Mouse (Mus musculus) testis, adult 10 weeks (tissue): Measurements from ENCODE around the gene Rps19. TPM values are rescaled to one million over a fixed set of nuclear protein-coding genes. Genes with fewer than 3 reads are reported as not detected.

Experiments used
- polyA plus RNA-seq: library from polyadenylated mRNA; stranded (reverse); fragments of 350-450 nt; fragmentation: Illumina TruSeq; extraction: RNeasy Lipid Tissue Mini Kit (QIAGEN cat#74804); gene quantifications from one replicate; pipeline ENCODE4 v1.2.3, GENCODE M21; 2014; ENCODE audit warnings: low read depth, low replicate concordance

The Rps19 gene
- 14.6 TPM for polyA plus RNA-seq

GRCm38 (mm10) chr7:24883896-24884692 lies at the start of gene Rps19:
Gene Rps19 (plus strand): TSS chr7:24884371.

DNA sequence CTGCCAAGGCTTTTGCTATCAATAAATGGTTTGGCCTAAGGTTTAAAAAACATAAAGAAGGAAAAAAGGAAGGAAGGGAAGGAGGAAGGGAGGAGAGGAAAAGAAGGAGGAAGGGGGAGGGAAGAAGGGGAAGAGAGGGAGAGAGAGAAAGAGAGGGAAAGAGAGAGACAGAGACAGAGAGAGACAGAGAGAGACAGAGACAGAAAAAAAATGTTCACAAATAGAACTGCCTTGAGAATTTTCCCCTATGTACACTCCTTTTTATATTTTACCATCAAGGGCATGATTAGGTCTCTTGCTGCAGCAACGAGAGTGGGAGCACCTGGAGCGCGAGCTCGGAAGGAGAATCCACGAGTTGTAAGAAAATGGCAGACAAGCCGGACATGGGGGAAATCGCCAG lies 22.3 kb upstream of the Rps19 start, which contains the start of gene Gm9844:
Gene Gm9844 (plus strand): TSS at position 301 of the 400 bp plus-strand sequence.

GRCm38 (mm10) chr7:24869532-24870165 lies 14.5 kb upstream of the Rps19 start, which contains the start of the genes Lypd4 and Dmrtc2:
Gene Lypd4 (minus strand): TSS chr7:24869941.
Gene Dmrtc2 (plus strand): TSS chr7:24870057.

GRCm38 (mm10) chr7:24897224-24897623 lies 13.1 kb downstream of the Rps19 start, which contains the start of gene Cd79a:
Gene Cd79a (plus strand): TSS chr7:24897381.

DNA sequence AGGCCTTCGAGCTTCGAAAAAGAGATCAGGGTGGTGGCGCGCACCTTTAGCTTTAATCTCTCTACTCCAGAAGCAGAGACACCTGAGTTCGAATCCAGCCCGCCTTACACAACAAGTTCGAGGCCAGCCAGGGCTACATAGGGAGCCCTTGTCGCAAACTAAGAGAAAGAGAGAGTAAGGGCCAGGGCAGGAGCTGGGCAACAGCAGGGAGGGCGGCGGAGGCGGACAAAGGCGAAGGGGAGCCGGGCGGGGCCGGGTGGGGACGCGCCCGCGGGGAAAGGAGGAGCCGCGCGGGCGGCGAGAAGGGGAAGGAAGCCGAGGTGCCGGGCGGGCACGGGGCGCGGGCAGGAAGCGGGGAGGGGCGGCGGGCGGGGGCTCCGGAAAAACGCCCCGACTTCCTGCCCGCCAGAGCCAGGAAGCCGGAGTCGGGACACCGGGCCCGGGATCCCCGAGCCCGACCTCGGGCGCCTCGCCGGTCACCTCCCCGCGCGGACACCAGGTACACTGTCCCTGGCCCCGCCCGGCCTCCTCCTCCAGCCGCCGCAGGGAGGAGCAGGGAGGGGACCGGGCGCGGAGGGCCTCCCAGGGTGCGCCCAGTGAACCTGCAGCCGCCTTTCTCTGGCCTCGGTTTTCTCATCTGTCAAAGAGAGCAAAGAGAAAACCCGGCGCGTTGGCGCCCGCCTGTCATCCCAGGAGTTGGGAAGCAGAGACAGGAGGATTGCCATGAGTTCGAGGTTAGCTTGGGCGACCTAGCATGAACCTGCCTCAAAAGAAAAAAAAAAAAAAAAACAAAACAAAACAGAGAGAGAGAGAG lies 18.7 kb downstream of the Rps19 start, which contains the start of gene Arhgef1:
Gene Arhgef1 (plus strand): TSS at position 283 of the 814 bp plus-strand sequence.

Other genes with a start within 250 kb of the Rps19 start
- not detected for gene Lypd3, start 247.8 kb upstream of the Rps19 start, polyA plus RNA-seq
- gene Tex101, start 207.7 kb upstream of the Rps19 start, polyA plus RNA-seq: 85.9 TPM
- gene BC049730, start 175.1 kb upstream of the Rps19 start, polyA plus RNA-seq: 132 TPM
- 106 TPM for gene Gm4763, start 157.5 kb upstream of the Rps19 start, polyA plus RNA-seq
- gene Cd177, start 124.1 kb upstream of the Rps19 start, polyA plus RNA-seq: not detected
- 3.1 TPM for gene Ceacam10, start 107.2 kb upstream of the Rps19 start, polyA plus RNA-seq
- 1.0 TPM for gene Gm9844, start 22.2 kb upstream of the Rps19 start, polyA plus RNA-seq
- gene Lypd4, start 14.4 kb upstream of the Rps19 start, polyA plus RNA-seq: 180 TPM
- gene Dmrtc2, start 14.3 kb upstream of the Rps19 start, polyA plus RNA-seq: 21.6 TPM
- not detected for gene Cd79a, start 13.0 kb downstream of the Rps19 start, polyA plus RNA-seq
- gene Arhgef1, start 18.5 kb downstream of the Rps19 start, polyA plus RNA-seq: 0.83 TPM
- not detected for gene Gm4881, start 60.1 kb downstream of the Rps19 start, polyA plus RNA-seq
- 0.31 TPM for gene Rabac1, start 88.4 kb downstream of the Rps19 start, polyA plus RNA-seq
- 0.17 TPM for gene Atp1a3, start 121.6 kb downstream of the Rps19 start, polyA plus RNA-seq
- gene Grik5, start 188.0 kb downstream of the Rps19 start, polyA plus RNA-seq: 2.1 TPM
- 4.3 TPM for gene Zfp574, start 188.2 kb downstream of the Rps19 start, polyA plus RNA-seq